Mouse (Mus musculus) colon, adult 2 months (tissue): Measurements from ENCODE around the gene Rbp1. TPM values are rescaled to one million over a fixed set of nuclear protein-coding genes. Genes with fewer than 3 reads are reported as not detected.

Experiments
- polyA plus RNA-seq: library from polyadenylated mRNA; depleted of rRNA; stranded (reverse); fragments of >200 nt; gene quantifications from 2 replicates; pipeline ENCODE4 v1.2.3, GENCODE M21; 2012; rRNA removed

Rbp1 gene
- polyA plus RNA-seq, result 1.5 and 2.3 TPM in 2 replicates

GRCm38 (mm10) chr9:98422656-98423055, at the start of gene Rbp1:
TSS of gene Rbp1 (plus strand) at chr9:98422961.

DNA sequence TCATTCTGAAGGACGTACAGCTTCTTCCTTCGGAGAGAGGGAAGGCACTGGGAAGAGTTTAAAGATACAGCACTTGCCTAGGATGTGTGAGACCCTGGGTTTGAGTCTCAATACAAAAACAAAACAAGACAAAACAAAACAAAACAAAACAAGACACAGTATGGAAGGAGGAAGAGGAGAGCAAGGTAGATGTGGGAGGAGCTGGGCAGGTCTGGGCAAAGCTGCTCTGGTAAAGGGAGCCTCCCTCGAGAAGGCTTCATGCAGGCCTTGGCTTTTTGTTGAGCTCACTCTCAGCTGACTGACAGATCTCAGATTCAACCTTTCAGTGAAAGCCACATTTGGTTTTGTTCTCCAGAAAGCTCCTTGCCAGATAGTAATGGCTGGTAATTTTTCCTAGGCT, 63.1 kb downstream of the Rbp1 start, which contains the start of gene Rbp2:
Gene Rbp2 (plus strand): TSS at position 301 of the 400 bp plus-strand sequence.

Other genes with a start within 250 kb of the Rbp1 start
- gene Nmnat3, start 135.5 kb upstream of the Rbp1 start, polyA plus RNA-seq, result 13.3 and 14.9 TPM in 2 replicates
- 5.2 and 8.0 TPM in 2 replicates for gene Rbp2, start 63.2 kb downstream of the Rbp1 start, polyA plus RNA-seq
- gene Copb2, start 140.8 kb downstream of the Rbp1 start, polyA plus RNA-seq, result 25.1 and 34.2 TPM in 2 replicates
- gene Mrps22, start 178.7 kb downstream of the Rbp1 start, polyA plus RNA-seq, result 16.7 and 17.2 TPM in 2 replicates